Mouse (Mus musculus): ENCODE results near the gene Irf1. TPM values are rescaled to one million over a fixed set of nuclear protein-coding genes. Genes with fewer than 3 reads are reported as not detected.

Irf1 gene
- polyA plus RNA-seq, 1 experiment from 2014 or later: 13.2 TPM

DNA sequence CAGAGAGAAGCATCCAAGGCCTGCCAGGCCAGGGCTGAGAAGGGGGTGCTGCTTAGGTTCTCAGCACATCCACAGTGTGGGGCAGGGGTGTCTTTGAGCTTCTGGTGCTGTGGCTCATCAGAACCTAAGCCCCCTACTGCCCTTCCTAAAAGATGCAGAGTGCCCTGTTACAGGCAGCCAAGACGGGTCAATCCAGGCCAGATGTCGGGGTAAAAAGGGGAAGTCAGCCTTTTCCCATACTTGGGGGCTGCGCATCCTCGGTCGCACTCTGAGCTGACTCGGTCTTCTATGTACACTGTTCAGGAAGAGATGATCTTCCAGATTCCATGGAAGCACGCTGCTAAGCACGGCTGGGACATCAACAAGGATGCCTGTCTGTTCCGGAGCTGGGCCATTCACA, 2.7 kb downstream of the Irf1 start:
- no peak for DNase-seq (ENCODE audit: low spot score)
- Histone ChIP-seq H3K9me3 (ENCODE audit: control insufficient read depth, low read length) (no peaks in the 10 kb centered on the region), H3K4me1 (ENCODE audit: control insufficient read depth, insufficient read depth, low read length) (no peaks in the 10 kb centered on the region), H3K4me2 (ENCODE audit: low read depth, low read length) (no peak overlapping the region), H3K36me3 (ENCODE audit: control insufficient read depth, insufficient read depth, low read length) (peaks cover 26% of the 10 kb centered on the region; the same call in 1 of the 2 replicates), H3K27ac (replicated peaks; ENCODE audit: low read depth, low read length) (no peak overlapping the region), H3K27me3 (replicated peaks; ENCODE audit: control insufficient read depth, insufficient read depth, low read length) (no peaks in the 10 kb centered on the region), H3K4me3 (ENCODE audit: low read depth, low read length) (no peak overlapping the region), H3K9ac (ENCODE audit: low read depth, low read length) (no peak overlapping the region)
- ATAC-seq (ENCODE audit: low read depth): no peak
- WGBS: 64% methylated on average over 9 of the region's 9 CpGs

DNA sequence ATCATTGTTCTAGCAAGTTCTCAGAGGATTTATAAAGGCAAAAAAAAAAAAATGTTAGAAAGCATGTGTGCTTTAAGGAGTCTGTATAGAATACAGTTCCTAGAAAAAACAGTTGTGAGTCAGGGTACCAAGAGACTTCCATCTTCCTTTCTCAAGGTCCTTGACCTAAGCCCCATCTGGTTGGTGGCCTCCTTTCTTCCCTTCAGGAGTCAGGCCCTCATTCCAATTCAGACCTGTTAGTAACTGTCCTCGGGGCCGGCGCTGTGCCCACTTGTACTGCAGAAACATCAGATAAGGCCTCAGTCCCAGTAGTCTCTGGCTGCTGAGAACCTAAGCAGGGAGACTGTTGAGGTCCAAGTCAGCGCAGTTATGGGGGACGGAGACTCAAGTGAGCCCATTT, 3.3 kb downstream of the Irf1 start, which contains the start of gene Gm17334:
TSS of gene Gm17334 (minus strand) at position 101 of the 400 bp plus-strand sequence.
- no peaks in the 10 kb centered on the region for H3K4me1 ChIP-seq (ENCODE audit: control insufficient read depth, insufficient read depth, low read length)
- 93% methylated on average over 5 of the region's 5 CpGs for WGBS
- H3K4me2 ChIP-seq (ENCODE audit: low read depth, low read length): no peak within 1 kb of the TSS
- H3K27me3 ChIP-seq (replicated peaks; ENCODE audit: control insufficient read depth, insufficient read depth, low read length): no peaks in the 10 kb centered on the region
- ATAC-seq (ENCODE audit: low read depth) (no peak), DNase-seq (ENCODE audit: low spot score) (no peak)
- H3K4me3 ChIP-seq (ENCODE audit: low read depth, low read length): no peak within 1 kb of the TSS
- H3K27ac ChIP-seq (replicated peaks; ENCODE audit: low read depth, low read length): no peak within 1 kb of the TSS
- no peaks in the 10 kb centered on the region for H3K9me3 ChIP-seq (ENCODE audit: control insufficient read depth, low read length)
- H3K36me3 ChIP-seq (ENCODE audit: control insufficient read depth, insufficient read depth, low read length): peaks cover 28% of the 10 kb centered on the region; the same call in 1 of the 2 replicates
- H3K9ac ChIP-seq (ENCODE audit: low read depth, low read length): no peak within 1 kb of the TSS

DNA sequence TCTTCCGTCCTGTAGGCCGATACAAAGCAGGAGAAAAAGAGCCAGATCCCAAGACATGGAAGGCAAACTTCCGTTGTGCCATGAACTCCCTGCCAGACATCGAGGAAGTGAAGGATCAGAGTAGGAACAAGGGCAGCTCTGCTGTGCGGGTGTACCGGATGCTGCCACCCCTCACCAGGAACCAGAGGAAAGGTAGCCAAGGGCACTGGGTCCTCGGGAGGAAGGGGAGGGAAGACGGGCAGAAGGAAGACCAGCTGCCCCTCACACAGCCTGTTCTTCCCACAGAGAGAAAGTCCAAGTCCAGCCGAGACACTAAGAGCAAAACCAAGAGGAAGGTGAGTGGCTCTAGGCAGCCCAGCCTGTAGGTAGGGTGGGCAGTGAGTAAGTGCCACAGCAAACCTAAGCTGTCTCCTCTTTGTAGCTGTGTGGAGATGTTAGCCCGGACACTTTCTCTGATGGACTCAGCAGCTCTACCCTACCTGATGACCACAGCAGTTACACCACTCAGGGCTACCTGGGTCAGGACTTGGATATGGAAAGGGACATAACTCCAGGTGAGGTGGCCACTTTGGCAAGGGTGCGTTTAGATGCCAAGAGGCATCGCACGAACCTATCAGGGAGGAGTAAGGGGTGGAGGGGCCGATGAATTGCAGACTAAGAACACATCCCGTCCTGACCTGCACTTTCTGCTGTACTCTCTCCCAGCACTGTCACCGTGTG, 4.0 kb downstream of the Irf1 start:
- ATAC-seq (ENCODE audit: low read depth): no peak
- H3K9me3 ChIP-seq (ENCODE audit: control insufficient read depth, low read length): no peaks in the 10 kb centered on the region
- peaks cover 28% of the 10 kb centered on the region; the same call in 1 of the 2 replicates for H3K36me3 ChIP-seq (ENCODE audit: control insufficient read depth, insufficient read depth, low read length)
- no peak overlapping the region for H3K9ac ChIP-seq (ENCODE audit: low read depth, low read length)
- H3K27ac ChIP-seq (replicated peaks; ENCODE audit: low read depth, low read length): no peak overlapping the region
- DNase-seq (ENCODE audit: low spot score): no peak
- 87% methylated on average over 16 of the region's 16 CpGs for WGBS
- H3K27me3 ChIP-seq (replicated peaks; ENCODE audit: control insufficient read depth, insufficient read depth, low read length): no peaks in the 10 kb centered on the region
- no peaks in the 10 kb centered on the region for H3K4me1 ChIP-seq (ENCODE audit: control insufficient read depth, insufficient read depth, low read length)
- H3K4me2 ChIP-seq (ENCODE audit: low read depth, low read length): no peak overlapping the region
- no peak overlapping the region for H3K4me3 ChIP-seq (ENCODE audit: low read depth, low read length)

DNA sequence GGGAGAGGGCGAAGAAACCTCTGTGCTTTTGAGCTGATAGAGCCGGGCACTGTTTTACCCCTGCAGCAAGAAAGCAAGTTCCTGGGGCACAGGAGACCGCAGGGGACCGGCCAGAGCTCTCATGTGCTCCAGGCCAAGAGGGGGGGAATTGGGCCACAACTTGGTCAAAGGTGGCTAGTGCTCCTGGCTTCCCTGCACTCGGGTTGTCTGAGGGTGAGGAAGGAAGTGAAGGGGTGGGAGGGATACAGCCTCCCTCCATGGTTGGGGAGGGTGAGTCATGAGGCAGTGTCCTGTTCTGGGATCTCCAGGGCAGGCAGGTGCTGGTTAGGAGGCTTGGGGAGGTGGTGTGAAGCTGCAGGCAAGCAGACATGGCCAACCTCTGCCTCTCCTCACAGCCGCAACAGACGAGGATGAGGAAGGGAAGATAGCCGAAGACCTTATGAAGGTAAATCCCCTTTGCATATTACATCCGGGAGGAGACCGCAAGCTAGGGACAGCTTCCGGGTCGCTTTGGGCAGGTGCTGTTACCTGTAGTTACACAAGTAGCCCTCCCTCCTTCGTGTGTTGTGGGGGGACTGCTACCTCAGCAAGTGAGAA, 4.9 kb downstream of the Irf1 start:
- Histone ChIP-seq H3K4me2 (ENCODE audit: low read depth, low read length) (no peak overlapping the region), H3K4me1 (ENCODE audit: control insufficient read depth, insufficient read depth, low read length) (no peaks in the 10 kb centered on the region), H3K9ac (ENCODE audit: low read depth, low read length) (no peak overlapping the region), H3K9me3 (ENCODE audit: control insufficient read depth, low read length) (no peaks in the 10 kb centered on the region), H3K27ac (replicated peaks; ENCODE audit: low read depth, low read length) (no peak overlapping the region), H3K4me3 (ENCODE audit: low read depth, low read length) (no peak overlapping the region), H3K27me3 (replicated peaks; ENCODE audit: control insufficient read depth, insufficient read depth, low read length) (no peaks in the 10 kb centered on the region), H3K36me3 (ENCODE audit: control insufficient read depth, insufficient read depth, low read length) (peaks cover 28% of the 10 kb centered on the region; the same call in 1 of the 2 replicates)
- ATAC-seq (ENCODE audit: low read depth) (no peak), DNase-seq (ENCODE audit: low spot score) (no peak)
- WGBS: 83% methylated on average over 13 of the region's 13 CpGs

DNA sequence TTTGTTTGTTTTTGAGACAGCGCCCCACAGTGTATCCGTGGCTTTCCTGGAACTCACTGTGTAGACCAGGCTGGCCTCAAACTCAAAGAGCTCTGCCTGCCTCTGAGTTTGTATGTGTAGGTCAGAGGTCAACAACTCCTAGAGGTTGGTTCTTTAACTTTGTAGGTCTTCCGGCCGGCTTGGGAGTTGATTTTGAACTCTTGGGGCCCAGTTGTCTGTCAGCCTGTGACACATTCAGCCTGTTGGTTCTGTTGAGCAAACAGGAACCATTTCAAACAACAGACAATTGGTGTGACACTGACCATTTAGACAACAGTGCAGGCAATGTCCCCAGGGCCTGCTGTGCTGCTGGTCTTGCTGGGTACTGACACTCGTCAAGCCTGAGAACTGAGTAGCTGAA, 7.9 kb downstream of the Irf1 start:
- Histone ChIP-seq H3K9ac (ENCODE audit: low read depth, low read length) (no peak overlapping the region), H3K36me3 (ENCODE audit: control insufficient read depth, insufficient read depth, low read length) (peaks cover 28% of the 10 kb centered on the region; the same call in 1 of the 2 replicates), H3K4me1 (ENCODE audit: control insufficient read depth, insufficient read depth, low read length) (no peaks in the 10 kb centered on the region), H3K9me3 (ENCODE audit: control insufficient read depth, low read length) (no peaks in the 10 kb centered on the region), H3K4me3 (ENCODE audit: low read depth, low read length) (no peak overlapping the region), H3K27ac (replicated peaks; ENCODE audit: low read depth, low read length) (no peak overlapping the region), H3K27me3 (replicated peaks; ENCODE audit: control insufficient read depth, insufficient read depth, low read length) (no peaks in the 10 kb centered on the region), H3K4me2 (ENCODE audit: low read depth, low read length) (no peak overlapping the region)
- ATAC-seq (ENCODE audit: low read depth): no peak
- no peak for DNase-seq (ENCODE audit: low spot score)
- 56% methylated on average over 5 of the region's 5 CpGs for WGBS

DNA sequence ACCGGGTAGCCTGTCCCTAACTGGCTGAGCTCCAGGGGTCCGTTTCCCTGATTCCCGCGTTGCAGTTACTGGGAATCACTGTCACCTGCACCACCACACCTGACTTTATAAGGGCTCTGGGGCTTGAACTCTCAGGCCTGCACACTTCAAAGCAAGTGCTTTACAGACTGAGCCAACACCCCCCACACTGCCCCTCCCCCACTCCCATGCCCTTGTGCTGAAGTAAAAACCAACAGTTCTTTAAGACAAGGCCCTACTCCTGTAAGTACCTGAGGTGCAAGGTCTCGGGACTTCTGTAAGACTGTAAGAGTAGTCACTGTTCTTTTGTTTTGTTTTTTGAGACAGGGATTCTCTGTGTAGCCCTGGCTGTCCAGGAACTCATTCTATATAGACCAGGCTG, 8.6 kb downstream of the Irf1 start:
- no peak overlapping the region for H3K27ac ChIP-seq (replicated peaks; ENCODE audit: low read depth, low read length)
- H3K9ac ChIP-seq (ENCODE audit: low read depth, low read length): no peak overlapping the region
- H3K4me1 ChIP-seq (ENCODE audit: control insufficient read depth, insufficient read depth, low read length): no peaks in the 10 kb centered on the region
- ATAC-seq (ENCODE audit: low read depth): no peak
- H3K4me3 ChIP-seq (ENCODE audit: low read depth, low read length): no peak overlapping the region
- 74% methylated on average over 5 of the region's 5 CpGs for WGBS
- no peak overlapping the region for H3K4me2 ChIP-seq (ENCODE audit: low read depth, low read length)
- no peaks in the 10 kb centered on the region for H3K9me3 ChIP-seq (ENCODE audit: control insufficient read depth, low read length)
- no peak for DNase-seq (ENCODE audit: low spot score)
- H3K27me3 ChIP-seq (replicated peaks; ENCODE audit: control insufficient read depth, insufficient read depth, low read length): no peaks in the 10 kb centered on the region
- H3K36me3 ChIP-seq (ENCODE audit: control insufficient read depth, insufficient read depth, low read length): peaks cover 28% of the 10 kb centered on the region; the same call in 1 of the 2 replicates

DNA sequence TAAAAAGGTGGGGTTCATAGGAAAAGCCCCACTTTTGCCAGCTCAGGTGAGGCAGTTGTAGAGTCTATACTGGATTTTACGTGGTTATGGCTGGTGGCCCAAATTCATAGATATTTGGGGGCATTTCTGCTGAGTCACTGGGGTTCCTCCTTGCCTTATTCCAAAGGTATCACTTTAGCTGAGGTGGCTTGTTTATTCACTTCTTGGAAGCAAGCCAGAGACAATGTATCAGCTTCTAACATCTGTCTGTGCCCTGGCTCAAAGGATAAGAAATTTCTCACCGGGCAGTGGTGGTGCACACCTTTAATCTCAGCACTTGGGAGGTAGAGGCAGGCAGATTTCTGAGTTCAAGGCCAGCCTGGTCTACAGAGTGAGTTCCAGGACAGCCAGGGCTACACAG, 10.0 kb downstream of the Irf1 start:
- no peak for ATAC-seq (ENCODE audit: low read depth)
- 86% methylated on average over 2 of the region's 2 CpGs for WGBS

DNA sequence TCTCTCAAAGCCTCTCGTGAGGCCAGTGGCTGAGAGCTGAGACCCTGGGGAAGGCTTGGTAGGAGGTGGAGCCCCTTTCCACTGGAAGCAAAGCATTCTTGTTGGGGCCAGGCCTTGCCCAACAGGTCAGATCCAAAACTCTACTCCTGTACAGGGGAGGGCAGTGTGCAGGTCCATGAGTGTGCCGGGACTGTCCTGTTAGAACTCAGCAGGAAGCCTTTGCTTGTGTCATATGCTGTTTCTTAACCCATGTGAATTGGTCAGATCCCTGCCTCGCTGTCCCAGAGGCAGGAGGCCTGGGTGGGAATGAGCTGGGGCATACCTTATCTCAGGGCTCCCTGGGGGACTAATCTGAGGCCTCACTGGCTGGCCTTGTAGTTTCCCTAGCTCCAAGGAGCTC, 10.4 kb downstream of the Irf1 start:
- 66% methylated on average over 2 of the region's 3 CpGs for WGBS
- no peak for ATAC-seq (ENCODE audit: low read depth)
- H3K36me3 ChIP-seq (ENCODE audit: control insufficient read depth, insufficient read depth, low read length): peaks cover 20% of the 10 kb centered on the region; the same call in 1 of the 2 replicates

More for the DNA sequence above, 10.0 kb downstream of the Irf1 start:
- no peak for DNase-seq (ENCODE audit: low spot score)
- Histone ChIP-seq H3K27me3 (replicated peaks; ENCODE audit: control insufficient read depth, insufficient read depth, low read length) (no peaks in the 10 kb centered on the region), H3K4me1 (ENCODE audit: control insufficient read depth, insufficient read depth, low read length) (no peaks in the 10 kb centered on the region), H3K4me2 (ENCODE audit: low read depth, low read length) (no peak overlapping the region), H3K27ac (replicated peaks; ENCODE audit: low read depth, low read length) (no peak overlapping the region), H3K9ac (ENCODE audit: low read depth, low read length) (no peak overlapping the region), H3K9me3 (ENCODE audit: control insufficient read depth, low read length) (no peaks in the 10 kb centered on the region), H3K36me3 (ENCODE audit: control insufficient read depth, insufficient read depth, low read length) (peaks cover 25% of the 10 kb centered on the region; the same call in 1 of the 2 replicates), H3K4me3 (ENCODE audit: low read depth, low read length) (no peak overlapping the region)

More for the DNA sequence above, 10.4 kb downstream of the Irf1 start:
- Histone ChIP-seq H3K27ac (replicated peaks; ENCODE audit: low read depth, low read length) (no peak overlapping the region), H3K4me2 (ENCODE audit: low read depth, low read length) (no peak overlapping the region), H3K9ac (ENCODE audit: low read depth, low read length) (no peak overlapping the region), H3K9me3 (ENCODE audit: control insufficient read depth, low read length) (no peaks in the 10 kb centered on the region), H3K4me1 (ENCODE audit: control insufficient read depth, insufficient read depth, low read length) (no peaks in the 10 kb centered on the region), H3K4me3 (ENCODE audit: low read depth, low read length) (no peak overlapping the region), H3K27me3 (replicated peaks; ENCODE audit: control insufficient read depth, insufficient read depth, low read length) (no peaks in the 10 kb centered on the region)
- no peak for DNase-seq (ENCODE audit: low spot score)
